Mouse (Mus musculus) heart, adult 2 months (tissue): ENCODE measurements around the gene Shc1.
A peak's percentile ranks its signal among the peaks of the same experiment; 100 is the strongest.

ENCODE experiments used
- CTCF ChIP-seq: fragments of 200-600 bp; IDR thresholded peaks from 2 replicates; pipeline ENCODE4 v1.8.1; 2022; ENCODE audit warnings: antibody characterized with exemption, mild to moderate bottlenecking, moderate library complexity
- EP300 ChIP-seq: fragments of 200-500 bp; IDR thresholded peaks from 2 replicates; pipeline ENCODE4 v1.6.1; 2011; ENCODE audit warnings: low read depth, low read length, control low read depth; ENCODE audit not compliant: insufficient read depth
- POLR2A ChIP-seq: fragments of 200-500 bp; IDR thresholded peaks from 2 replicates; pipeline ENCODE4 v1.6.1; 2011; ENCODE audit warnings: mild to moderate bottlenecking, low read depth, low read length, control low read depth; ENCODE audit not compliant: insufficient read depth

DNA sequence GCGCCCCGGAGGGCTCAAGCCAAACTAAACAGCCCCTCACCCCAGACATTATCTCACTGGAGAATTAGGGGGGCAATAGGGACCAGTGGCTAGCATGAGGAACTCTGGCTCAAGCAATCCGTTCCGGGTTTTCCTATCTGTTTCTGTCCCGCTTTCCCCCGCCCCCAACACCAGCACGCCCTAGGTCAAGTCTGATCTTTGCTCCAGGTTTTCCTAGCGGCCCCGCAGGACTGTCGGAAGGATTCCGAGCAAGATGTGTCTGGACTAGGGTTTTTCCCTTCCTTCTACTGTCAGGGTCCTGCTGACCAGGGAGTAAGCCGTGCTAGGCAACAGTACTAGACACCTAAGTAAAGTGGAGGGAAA lies 23.4 kb upstream of the Shc1 start:
- TF ChIP-seq POLR2A (peak; percentile 85), EP300 (0 out of 2 replicates have a peak, but pooled peaks have one; percentile 48), CTCF (no peak)
